Mouse (Mus musculus): ENCODE measurements around the gene Trip10. TPM values are rescaled to one million over a fixed set of nuclear protein-coding genes. Genes with fewer than 3 reads are reported as not detected.

Trip10 gene
- polyA plus RNA-seq, 1 experiment, result 15.4 TPM

- no peak overlapping the region for H3K27ac ChIP-seq (ENCODE audit: control insufficient read depth, insufficient read depth, low read depth, low read length, poor library complexity)
- WGBS, result 29% methylated on average over 11 of the region's 11 CpGs
- H3K4me3 ChIP-seq (replicated peaks; ENCODE audit: control insufficient read depth, low read depth, low read length), result no peak overlapping the region
- TF ChIP-seq CTCF (IDR thresholded peaks at IDR 0.05; ENCODE audit: control insufficient read depth, insufficient read depth, low read length) (peak; percentile 77), POLR2A (IDR thresholded peaks at IDR 0.05; ENCODE audit: borderline replicate concordance, control insufficient read depth, low read depth, low read length) (no peak)
- no peaks in the 10 kb centered on the region for H3K4me1 ChIP-seq (ENCODE audit: control insufficient read depth, insufficient read depth, low read length)
Measured at GRCm38 (mm10) chr17:57219167-57219883, 29.9 kb upstream of the Trip10 start.

GRCm38 (mm10) chr17:57219884-57220207 lies 29.4 kb upstream of the Trip10 start:
- WGBS, result 18% methylated on average over 3 of the region's 3 CpGs
- H3K4me1 ChIP-seq (ENCODE audit: control insufficient read depth, insufficient read depth, low read length), result no peaks in the 10 kb centered on the region
- no peak overlapping the region for H3K27ac ChIP-seq (ENCODE audit: control insufficient read depth, insufficient read depth, low read depth, low read length, poor library complexity)
- TF ChIP-seq CTCF (IDR thresholded peaks at IDR 0.05; ENCODE audit: control insufficient read depth, insufficient read depth, low read length) (peak; percentile 57), POLR2A (IDR thresholded peaks at IDR 0.05; ENCODE audit: borderline replicate concordance, control insufficient read depth, low read depth, low read length) (no peak)
- no peak overlapping the region for H3K4me3 ChIP-seq (replicated peaks; ENCODE audit: control insufficient read depth, low read depth, low read length)

- Histone ChIP-seq H3K4me3 (replicated peaks; ENCODE audit: control insufficient read depth, low read depth, low read length) (no peak overlapping the region), H3K4me1 (ENCODE audit: control insufficient read depth, insufficient read depth, low read length) (peaks cover 1% of the 10 kb centered on the region; the same call in 1 of the 2 replicates), H3K27ac (ENCODE audit: control insufficient read depth, insufficient read depth, low read depth, low read length, poor library complexity) (no peak overlapping the region)
- 54% methylated on average over 4 of the region's 4 CpGs for WGBS
- no peak for TF ChIP-seq POLR2A (IDR thresholded peaks at IDR 0.05; ENCODE audit: borderline replicate concordance, control insufficient read depth, low read depth, low read length)
- no peak for TF ChIP-seq CTCF (IDR thresholded peaks at IDR 0.05; ENCODE audit: control insufficient read depth, insufficient read depth, low read length)
Measured at GRCm38 (mm10) chr17:57221911-57222310, 27.3 kb upstream of the Trip10 start.

GRCm38 (mm10) chr17:57223313-57223712 lies 25.9 kb upstream of the Trip10 start:
- TF ChIP-seq CTCF (IDR thresholded peaks at IDR 0.05; ENCODE audit: control insufficient read depth, insufficient read depth, low read length) (no peak), POLR2A (IDR thresholded peaks at IDR 0.05; ENCODE audit: borderline replicate concordance, control insufficient read depth, low read depth, low read length) (no peak)
- WGBS, result 44% methylated on average over 9 of the region's 9 CpGs
- no peak overlapping the region for H3K4me3 ChIP-seq (replicated peaks; ENCODE audit: control insufficient read depth, low read depth, low read length)

GRCm38 (mm10) chr17:57227468-57227867 lies 21.8 kb upstream of the Trip10 start:
- Histone ChIP-seq H3K4me1 (ENCODE audit: control insufficient read depth, insufficient read depth, low read length) (peaks cover 9% of the 10 kb centered on the region), H3K4me3 (replicated peaks; ENCODE audit: control insufficient read depth, low read depth, low read length) (peak overlapping the region; percentile 61), H3K27ac (ENCODE audit: control insufficient read depth, insufficient read depth, low read depth, low read length, poor library complexity) (peak overlapping the region; percentile 64)
- 73% methylated on average over 2 of the region's 2 CpGs for WGBS
- no peak for TF ChIP-seq CTCF (IDR thresholded peaks at IDR 0.05; ENCODE audit: control insufficient read depth, insufficient read depth, low read length)
- no peak for TF ChIP-seq POLR2A (IDR thresholded peaks at IDR 0.05; ENCODE audit: borderline replicate concordance, control insufficient read depth, low read depth, low read length)

More at GRCm38 (mm10) chr17:57223313-57223712, 25.9 kb upstream of the Trip10 start:
- Histone ChIP-seq H3K4me1 (ENCODE audit: control insufficient read depth, insufficient read depth, low read length) (peaks cover 1% of the 10 kb centered on the region; the same call in 1 of the 2 replicates), H3K27ac (ENCODE audit: control insufficient read depth, insufficient read depth, low read depth, low read length, poor library complexity) (no peak overlapping the region)

- 16% methylated on average over 3 of the region's 3 CpGs for WGBS
- 0 out of 2 replicates have a peak, but pooled peaks have one; percentile 17 for TF ChIP-seq POLR2A (IDR thresholded peaks at IDR 0.05; ENCODE audit: borderline replicate concordance, control insufficient read depth, low read depth, low read length)
- no peak for TF ChIP-seq CTCF (IDR thresholded peaks at IDR 0.05; ENCODE audit: control insufficient read depth, insufficient read depth, low read length)
- Histone ChIP-seq H3K4me1 (ENCODE audit: control insufficient read depth, insufficient read depth, low read length) (peaks cover 9% of the 10 kb centered on the region), H3K4me3 (replicated peaks; ENCODE audit: control insufficient read depth, low read depth, low read length) (peak within 1 kb of the TSS; percentile 61), H3K27ac (ENCODE audit: control insufficient read depth, insufficient read depth, low read depth, low read length, poor library complexity) (peak within 1 kb of the TSS; percentile 73)
Measured at GRCm38 (mm10) chr17:57228014-57228413, 21.2 kb upstream of the Trip10 start, which contains the start of gene C3. Gene C3, minus strand, starts transcription at chr17:57228136.

GRCm38 (mm10) chr17:57228873-57229272 lies 20.4 kb upstream of the Trip10 start:
- Histone ChIP-seq H3K27ac (ENCODE audit: control insufficient read depth, insufficient read depth, low read depth, low read length, poor library complexity) (peak overlapping the region; percentile 8; the same call in 1 of the 2 replicates), H3K4me1 (ENCODE audit: control insufficient read depth, insufficient read depth, low read length) (peaks cover 9% of the 10 kb centered on the region), H3K4me3 (replicated peaks; ENCODE audit: control insufficient read depth, low read depth, low read length) (no peak overlapping the region)
- WGBS, result 71% methylated on average over 3 of the region's 3 CpGs
- no peak for TF ChIP-seq POLR2A (IDR thresholded peaks at IDR 0.05; ENCODE audit: borderline replicate concordance, control insufficient read depth, low read depth, low read length)

- 37% methylated on average over 15 of the region's 15 CpGs for WGBS
- peak overlapping the region; percentile 39; the same call in 1 of the 2 replicates for H3K27ac ChIP-seq (ENCODE audit: control insufficient read depth, insufficient read depth, low read depth, low read length, poor library complexity)
- TF ChIP-seq POLR2A (IDR thresholded peaks at IDR 0.05; ENCODE audit: borderline replicate concordance, control insufficient read depth, low read depth, low read length), result no peak
- no peak for TF ChIP-seq CTCF (IDR thresholded peaks at IDR 0.05; ENCODE audit: control insufficient read depth, insufficient read depth, low read length)
- peaks cover 9% of the 10 kb centered on the region for H3K4me1 ChIP-seq (ENCODE audit: control insufficient read depth, insufficient read depth, low read length)
- no peak overlapping the region for H3K4me3 ChIP-seq (replicated peaks; ENCODE audit: control insufficient read depth, low read depth, low read length)
Measured at GRCm38 (mm10) chr17:57229851-57230727, 19.2 kb upstream of the Trip10 start.
